Mouse (Mus musculus): ENCODE measurements around the gene A930018P22Rik. TPM values are rescaled to one million over a fixed set of nuclear protein-coding genes. Genes with fewer than 3 reads are reported as not detected.
"Not testable (repeated sequence)": the region's sequence is repeated elsewhere in the genome, so short reads cannot be mapped to it uniquely, and the experiment has no call there.

The A930018P22Rik gene
- polyA plus RNA-seq (2015; fragmentation: Nextera tagmentation; extraction: Ambion mirVana) = not detected in 2 replicates

- H3K36me3 ChIP-seq = no peaks in the 10 kb centered on the region
- peak within 1 kb of the TSS; percentile 97 for H3K4me2 ChIP-seq
- H3K27ac ChIP-seq = peak within 1 kb of the TSS; percentile 73
- 0% methylated on average over 69 of the region's 74 CpGs for WGBS
- H3K9me3 ChIP-seq = no peaks in the 10 kb centered on the region
- H3K4me3 ChIP-seq = peak within 1 kb of the TSS; percentile 67
- H3K4me1 ChIP-seq = peaks cover 8% of the 10 kb centered on the region
- ATAC-seq (ENCODE audit: insufficient number of reproducible peaks, low FRiP score, low TSS enrichment, low read depth) = peak; percentile 88
- H3K9ac ChIP-seq = peak within 1 kb of the TSS; percentile 64
- H3K27me3 ChIP-seq = peaks cover 19% of the 10 kb centered on the region; the same call in 1 of the 2 replicates
Observed at GRCm38 (mm10) chr2:104122505-104123378, at the start of gene A930018P22Rik. Gene A930018P22Rik (plus strand): TSS chr2:104122769.

- not testable (repeated sequence) for H3K27me3 ChIP-seq; H3K4me2 ChIP-seq; H3K36me3 ChIP-seq; H3K4me3 ChIP-seq; H3K9me3 ChIP-seq; H3K27ac ChIP-seq; H3K9ac ChIP-seq; H3K4me1 ChIP-seq; ATAC-seq (ENCODE audit: insufficient number of reproducible peaks, low FRiP score, low TSS enrichment, low read depth)
- 71% methylated on average over 5 of the region's 5 CpGs for WGBS
Observed at GRCm38 (mm10) chr2:104078285-104078684, 44.3 kb upstream of the A930018P22Rik start.

GRCm38 (mm10) chr2:104081436-104082050 lies 41.0 kb upstream of the A930018P22Rik start:
- ATAC-seq (ENCODE audit: insufficient number of reproducible peaks, low FRiP score, low TSS enrichment, low read depth); H3K4me2 ChIP-seq: not testable (repeated sequence)
- WGBS = 40% methylated on average over 1 of the region's 1 CpGs

GRCm38 (mm10) chr2:104082474-104082873 lies 40.1 kb upstream of the A930018P22Rik start:
- Histone ChIP-seq H3K36me3 (no peaks in the 10 kb centered on the region), H3K27me3 (no peaks in the 10 kb centered on the region), H3K9ac (no peak overlapping the region), H3K9me3 (no peaks in the 10 kb centered on the region), H3K4me2 (no peak overlapping the region), H3K27ac (no peak overlapping the region), H3K4me1 (no peaks in the 10 kb centered on the region), H3K4me3 (no peak overlapping the region)
- ATAC-seq (ENCODE audit: insufficient number of reproducible peaks, low FRiP score, low TSS enrichment, low read depth) = 0 out of 2 replicates have a peak, but pooled peaks have one; percentile 44

More at GRCm38 (mm10) chr2:104081436-104082050, 41.0 kb upstream of the A930018P22Rik start:
- H3K27ac ChIP-seq, H3K9ac ChIP-seq, H3K27me3 ChIP-seq, H3K4me3 ChIP-seq, H3K9me3 ChIP-seq, H3K4me1 ChIP-seq, H3K36me3 ChIP-seq: not testable (repeated sequence)

- ATAC-seq (ENCODE audit: insufficient number of reproducible peaks, low FRiP score, low TSS enrichment, low read depth); H3K27ac ChIP-seq; H3K36me3 ChIP-seq; H3K4me1 ChIP-seq; H3K4me2 ChIP-seq; H3K27me3 ChIP-seq; H3K4me3 ChIP-seq; H3K9ac ChIP-seq; H3K9me3 ChIP-seq: not testable (repeated sequence)
Observed at GRCm38 (mm10) chr2:104084027-104084426, 38.5 kb upstream of the A930018P22Rik start.

- not testable (repeated sequence) for H3K27ac ChIP-seq; H3K36me3 ChIP-seq; H3K4me3 ChIP-seq; H3K4me2 ChIP-seq; H3K9ac ChIP-seq; H3K4me1 ChIP-seq; H3K27me3 ChIP-seq; H3K9me3 ChIP-seq; ATAC-seq (ENCODE audit: insufficient number of reproducible peaks, low FRiP score, low TSS enrichment, low read depth)
- 93% methylated on average over 1 of the region's 1 CpGs for WGBS
Observed at GRCm38 (mm10) chr2:104087562-104087961, 35.0 kb upstream of the A930018P22Rik start.

- Histone ChIP-seq H3K4me2 (no peak overlapping the region), H3K9me3 (no peaks in the 10 kb centered on the region), H3K4me3 (no peak overlapping the region), H3K9ac (no peak overlapping the region), H3K4me1 (peaks cover 10% of the 10 kb centered on the region; the same call in 1 of the 2 replicates), H3K36me3 (no peaks in the 10 kb centered on the region), H3K27me3 (no peaks in the 10 kb centered on the region), H3K27ac (no peak overlapping the region)
- no peak for ATAC-seq (ENCODE audit: insufficient number of reproducible peaks, low FRiP score, low TSS enrichment, low read depth)
- 64% methylated on average over 2 of the region's 2 CpGs for WGBS
Observed at GRCm38 (mm10) chr2:104093305-104093704, 29.3 kb upstream of the A930018P22Rik start.

GRCm38 (mm10) chr2:104095741-104096213 lies 26.8 kb upstream of the A930018P22Rik start, which contains the start of gene Cd59a:
Gene Cd59a (plus strand): TSS chr2:104095801.
- H3K4me1 ChIP-seq = peaks cover 10% of the 10 kb centered on the region; the same call in 1 of the 2 replicates
- H3K9ac ChIP-seq = peak within 1 kb of the TSS; percentile 31; the same call in 1 of the 2 replicates
- ATAC-seq (ENCODE audit: insufficient number of reproducible peaks, low FRiP score, low TSS enrichment, low read depth) = peak; percentile 86; the same call in 1 of the 2 replicates
- no peaks in the 10 kb centered on the region for H3K27me3 ChIP-seq
- peak within 1 kb of the TSS; percentile 47 for H3K4me3 ChIP-seq
- H3K4me2 ChIP-seq = peak within 1 kb of the TSS; percentile 62
- no peaks in the 10 kb centered on the region for H3K9me3 ChIP-seq
- H3K27ac ChIP-seq = peak within 1 kb of the TSS; percentile 43
- WGBS = 9% methylated on average over 15 of the region's 15 CpGs
- H3K36me3 ChIP-seq = no peaks in the 10 kb centered on the region

- Histone ChIP-seq H3K4me3 (peak overlapping the region; percentile 47), H3K9me3 (no peaks in the 10 kb centered on the region), H3K36me3 (no peaks in the 10 kb centered on the region), H3K4me1 (peaks cover 10% of the 10 kb centered on the region; the same call in 1 of the 2 replicates), H3K4me2 (peak overlapping the region; percentile 62), H3K9ac (peak overlapping the region; percentile 31; the same call in 1 of the 2 replicates), H3K27ac (peak overlapping the region; percentile 43), H3K27me3 (no peaks in the 10 kb centered on the region)
- ATAC-seq (ENCODE audit: insufficient number of reproducible peaks, low FRiP score, low TSS enrichment, low read depth) = no peak; the same call in 1 of the 2 replicates
- WGBS = 37% methylated on average over 10 of the region's 10 CpGs
Observed at GRCm38 (mm10) chr2:104096256-104096655, 26.3 kb upstream of the A930018P22Rik start.

- not testable (repeated sequence) for H3K9me3 ChIP-seq; H3K36me3 ChIP-seq; H3K4me2 ChIP-seq; H3K27ac ChIP-seq; H3K4me3 ChIP-seq; H3K9ac ChIP-seq; ATAC-seq (ENCODE audit: insufficient number of reproducible peaks, low FRiP score, low TSS enrichment, low read depth); H3K27me3 ChIP-seq
- peaks cover 10% of the 10 kb centered on the region; the same call in 1 of the 2 replicates for H3K4me1 ChIP-seq
- 81% methylated on average over 1 of the region's 1 CpGs for WGBS
Observed at GRCm38 (mm10) chr2:104096796-104097195, 25.8 kb upstream of the A930018P22Rik start.

- H3K4me2 ChIP-seq; H3K27ac ChIP-seq; H3K9ac ChIP-seq; H3K27me3 ChIP-seq; H3K9me3 ChIP-seq; ATAC-seq (ENCODE audit: insufficient number of reproducible peaks, low FRiP score, low TSS enrichment, low read depth); H3K4me3 ChIP-seq; H3K36me3 ChIP-seq: not testable (repeated sequence)
- WGBS = 95% methylated on average over 4 of the region's 4 CpGs
- H3K4me1 ChIP-seq = peaks cover 10% of the 10 kb centered on the region; the same call in 1 of the 2 replicates
Observed at GRCm38 (mm10) chr2:104097396-104097795, 25.2 kb upstream of the A930018P22Rik start.

Data from limb, embryonic 15.5 days (tissue).